Mouse (Mus musculus): ENCODE data around the gene Auts2. TPM values are rescaled to one million over a fixed set of nuclear protein-coding genes. Genes with fewer than 3 reads are reported as not detected.

Auts2 gene
- polyA plus RNA-seq, 1 experiment from 2014 or later, result 94.8 TPM

- H3K36me3 ChIP-seq (replicated peaks), result no peaks in the 10 kb centered on the region
- H3K9ac ChIP-seq, result no peak overlapping the region
- peak overlapping the region; percentile 34 for H3K4me2 ChIP-seq
- WGBS, result 15% methylated on average over 23 of the region's 23 CpGs
- peak overlapping the region; percentile 89 for H3K27ac ChIP-seq
- H3K27me3 ChIP-seq, result peaks cover 49% of the 10 kb centered on the region
- H3K9me3 ChIP-seq, result no peaks in the 10 kb centered on the region
- no peak overlapping the region for H3K4me3 ChIP-seq (replicated peaks)
- peaks cover 71% of the 10 kb centered on the region for H3K4me1 ChIP-seq
- ATAC-seq (ENCODE audit: low FRiP score), result peak; percentile 72; the same call in 1 of the 2 replicates
These were observed 899.7 kb downstream of the Auts2 start for GRCm38 (mm10) chr5:131643176-131644174.

GRCm38 (mm10) chr5:131642752-131643151, 900.4 kb downstream of the Auts2 start:
- Histone ChIP-seq H3K27me3 (peaks cover 42% of the 10 kb centered on the region), H3K36me3 (replicated peaks) (no peaks in the 10 kb centered on the region), H3K4me1 (peaks cover 66% of the 10 kb centered on the region), H3K4me3 (replicated peaks) (no peak overlapping the region), H3K27ac (peak overlapping the region; percentile 83), H3K9me3 (no peaks in the 10 kb centered on the region), H3K4me2 (peak overlapping the region; percentile 34; the same call in 1 of the 2 replicates), H3K9ac (no peak overlapping the region)
- 18% methylated on average over 2 of the region's 2 CpGs for WGBS
- peak; percentile 17; the same call in 1 of the 2 replicates for ATAC-seq (ENCODE audit: low FRiP score)

DNA sequence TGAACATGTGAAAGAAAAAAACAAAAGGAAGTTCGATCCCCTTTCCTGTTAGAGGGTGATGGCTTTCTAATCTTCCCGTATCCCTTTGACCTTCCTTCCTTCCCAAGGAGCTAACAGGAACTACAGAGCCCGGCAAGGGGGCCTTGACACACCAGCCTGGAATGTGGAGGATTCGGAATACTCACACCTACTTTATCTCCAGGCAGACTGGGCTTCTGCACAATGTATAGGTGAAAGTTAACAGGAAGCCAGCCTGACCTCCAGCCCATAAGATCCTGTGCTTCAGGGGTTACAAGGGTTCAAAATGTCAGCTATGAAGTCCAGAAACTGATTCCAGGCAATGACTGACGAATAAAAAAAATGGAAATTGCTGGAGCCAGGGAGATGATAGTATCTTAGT, 906.7 kb downstream of the Auts2 start:
- Histone ChIP-seq H3K36me3 (replicated peaks) (no peaks in the 10 kb centered on the region), H3K4me2 (no peak overlapping the region), H3K9ac (no peak overlapping the region), H3K27ac (no peak overlapping the region), H3K4me3 (replicated peaks) (no peak overlapping the region), H3K9me3 (no peaks in the 10 kb centered on the region), H3K4me1 (peaks cover 17% of the 10 kb centered on the region), H3K27me3 (peaks cover 31% of the 10 kb centered on the region)
- no peak for ATAC-seq (ENCODE audit: low FRiP score)
- 89% methylated on average over 5 of the region's 5 CpGs for WGBS

DNA sequence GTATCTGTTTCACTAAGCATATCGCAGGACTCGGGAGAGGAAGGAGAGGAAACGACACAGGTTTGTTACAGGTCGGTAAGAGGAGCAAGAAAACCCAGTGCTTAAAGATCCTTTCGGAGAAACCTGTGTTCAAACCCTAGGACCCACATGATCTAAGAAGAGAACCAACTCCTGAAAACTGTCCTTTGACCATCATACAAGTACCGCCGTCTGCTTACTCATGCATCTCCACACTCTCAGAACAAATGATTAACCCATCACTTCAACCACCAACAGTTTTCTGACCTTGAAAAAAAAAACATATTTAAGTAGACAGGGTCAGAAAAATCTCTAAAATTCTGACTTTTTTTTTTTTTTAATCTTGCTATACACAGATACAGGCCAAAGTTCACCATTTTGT, 908.4 kb downstream of the Auts2 start:
- H3K36me3 ChIP-seq (replicated peaks), result no peaks in the 10 kb centered on the region
- no peak overlapping the region for H3K4me2 ChIP-seq
- H3K27me3 ChIP-seq, result peaks cover 20% of the 10 kb centered on the region
- peaks cover 26% of the 10 kb centered on the region for H3K4me1 ChIP-seq
- no peak overlapping the region for H3K4me3 ChIP-seq (replicated peaks)
- WGBS, result 95% methylated on average over 7 of the region's 7 CpGs
- H3K9ac ChIP-seq, result no peak overlapping the region
- H3K9me3 ChIP-seq, result no peaks in the 10 kb centered on the region
- no peak for ATAC-seq (ENCODE audit: low FRiP score)
- H3K27ac ChIP-seq, result no peak overlapping the region

- peaks cover 33% of the 10 kb centered on the region for H3K4me1 ChIP-seq
- no peaks in the 10 kb centered on the region for H3K36me3 ChIP-seq (replicated peaks)
- peak overlapping the region; percentile 21; the same call in 1 of the 2 replicates for H3K27ac ChIP-seq
- 47% methylated on average over 4 of the region's 4 CpGs for WGBS
- no peaks in the 10 kb centered on the region for H3K9me3 ChIP-seq
- ATAC-seq (ENCODE audit: low FRiP score), result 0 out of 2 replicates have a peak, but pooled peaks have one; percentile 15
- no peak overlapping the region; the same call in 1 of the 2 replicates for H3K4me2 ChIP-seq
- H3K9ac ChIP-seq, result peak overlapping the region; percentile 33; the same call in 1 of the 2 replicates
- H3K4me3 ChIP-seq (replicated peaks), result no peak overlapping the region
- peaks cover 28% of the 10 kb centered on the region for H3K27me3 ChIP-seq
These were observed 911.2 kb downstream of the Auts2 start for GRCm38 (mm10) chr5:131631998-131632379.

- 12% methylated on average over 12 of the region's 12 CpGs for WGBS
- H3K9ac ChIP-seq, result peak overlapping the region; percentile 17; the same call in 1 of the 2 replicates
- H3K4me3 ChIP-seq (replicated peaks), result no peak overlapping the region
- peak; percentile 81; the same call in 1 of the 2 replicates for ATAC-seq (ENCODE audit: low FRiP score)
- peaks cover 33% of the 10 kb centered on the region for H3K4me1 ChIP-seq
- H3K27ac ChIP-seq, result peak overlapping the region; percentile 85
- no peaks in the 10 kb centered on the region for H3K9me3 ChIP-seq
- peak overlapping the region; percentile 23 for H3K4me2 ChIP-seq
- peaks cover 31% of the 10 kb centered on the region for H3K27me3 ChIP-seq
- H3K36me3 ChIP-seq (replicated peaks), result no peaks in the 10 kb centered on the region
These were observed 911.8 kb downstream of the Auts2 start for GRCm38 (mm10) chr5:131631038-131631997.

GRCm38 (mm10) chr5:131630577-131630976, 912.6 kb downstream of the Auts2 start:
- H3K4me1 ChIP-seq, result peaks cover 33% of the 10 kb centered on the region
- no peaks in the 10 kb centered on the region for H3K9me3 ChIP-seq
- no peaks in the 10 kb centered on the region for H3K36me3 ChIP-seq (replicated peaks)
- no peak overlapping the region for H3K9ac ChIP-seq
- 4% methylated on average over 7 of the region's 7 CpGs for WGBS
- peaks cover 34% of the 10 kb centered on the region for H3K27me3 ChIP-seq
- H3K4me3 ChIP-seq (replicated peaks), result no peak overlapping the region
- peak; percentile 63; the same call in 1 of the 2 replicates for ATAC-seq (ENCODE audit: low FRiP score)
- H3K27ac ChIP-seq, result peak overlapping the region; percentile 85
- H3K4me2 ChIP-seq, result peak overlapping the region; percentile 23; the same call in 1 of the 2 replicates

GRCm38 (mm10) chr5:131616113-131616876, 926.8 kb downstream of the Auts2 start:
- WGBS, result under 1% methylated on average over 40 of the region's 40 CpGs
- peak overlapping the region; percentile 37 for H3K4me3 ChIP-seq (replicated peaks)
- H3K36me3 ChIP-seq (replicated peaks), result no peaks in the 10 kb centered on the region
- H3K4me1 ChIP-seq, result peaks cover 33% of the 10 kb centered on the region
- peak overlapping the region; percentile 62 for H3K4me2 ChIP-seq
- peak; percentile 91 for ATAC-seq (ENCODE audit: low FRiP score)
- peaks cover 69% of the 10 kb centered on the region for H3K27me3 ChIP-seq
- H3K27ac ChIP-seq, result peak overlapping the region; percentile 42; the same call in 1 of the 2 replicates
- H3K9ac ChIP-seq, result peak overlapping the region; percentile 44; the same call in 1 of the 2 replicates
- no peaks in the 10 kb centered on the region for H3K9me3 ChIP-seq

DNA sequence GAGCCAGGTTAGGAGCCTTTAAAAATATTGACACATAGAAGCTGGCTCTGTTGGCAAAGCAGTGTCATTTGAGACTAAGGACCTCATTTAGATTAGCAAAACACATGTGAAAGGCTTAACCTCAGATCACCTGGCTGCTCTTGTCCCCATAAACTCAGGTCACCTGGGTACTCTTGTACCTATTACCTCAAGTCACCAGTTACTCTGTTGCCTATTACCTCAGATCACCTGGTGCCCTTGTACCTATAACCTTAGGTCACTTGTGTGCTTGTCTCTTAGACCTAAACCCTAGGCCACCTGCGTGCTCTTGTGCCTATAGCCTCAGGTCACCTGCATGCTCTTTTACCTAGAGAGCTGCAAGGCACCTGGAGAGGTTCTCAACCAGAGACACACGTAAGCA, 928.9 kb downstream of the Auts2 start:
- Histone ChIP-seq H3K4me1 (peaks cover 40% of the 10 kb centered on the region), H3K27me3 (peaks cover 79% of the 10 kb centered on the region), H3K4me2 (peak overlapping the region; percentile 34), H3K27ac (no peak overlapping the region), H3K9me3 (no peaks in the 10 kb centered on the region), H3K4me3 (replicated peaks) (peak overlapping the region; percentile 14), H3K9ac (no peak overlapping the region), H3K36me3 (replicated peaks) (no peaks in the 10 kb centered on the region)
- ATAC-seq (ENCODE audit: low FRiP score), result no peak
- WGBS, result 87% methylated on average over 2 of the region's 2 CpGs

DNA sequence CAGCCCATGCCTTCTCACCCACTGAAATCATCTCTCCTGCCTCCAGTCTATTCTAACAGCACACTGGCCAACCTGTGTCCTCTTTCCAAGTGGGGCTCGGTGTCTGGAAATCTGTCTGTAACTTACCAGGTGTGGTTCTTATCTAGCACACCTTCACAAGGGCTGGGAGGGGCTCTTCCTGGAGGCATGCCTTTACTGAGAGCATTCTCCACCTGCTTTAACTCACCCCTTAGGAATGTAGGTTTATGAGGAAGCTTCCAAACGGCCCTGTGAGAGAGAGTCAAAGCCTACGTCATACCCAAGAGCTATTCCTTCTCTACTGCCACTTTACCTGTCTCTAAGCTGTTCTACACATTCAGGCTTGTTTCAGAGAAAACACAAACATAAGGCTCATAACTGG, 929.8 kb downstream of the Auts2 start:
- H3K36me3 ChIP-seq (replicated peaks), result no peaks in the 10 kb centered on the region
- peaks cover 40% of the 10 kb centered on the region for H3K4me1 ChIP-seq
- ATAC-seq (ENCODE audit: low FRiP score), result no peak
- peaks cover 79% of the 10 kb centered on the region for H3K27me3 ChIP-seq
- no peaks in the 10 kb centered on the region for H3K9me3 ChIP-seq
- WGBS, result 91% methylated on average over 3 of the region's 3 CpGs
- no peak overlapping the region for H3K27ac ChIP-seq
- no peak overlapping the region for H3K4me3 ChIP-seq (replicated peaks)
- no peak overlapping the region for H3K9ac ChIP-seq
- no peak overlapping the region; the same call in 1 of the 2 replicates for H3K4me2 ChIP-seq

DNA sequence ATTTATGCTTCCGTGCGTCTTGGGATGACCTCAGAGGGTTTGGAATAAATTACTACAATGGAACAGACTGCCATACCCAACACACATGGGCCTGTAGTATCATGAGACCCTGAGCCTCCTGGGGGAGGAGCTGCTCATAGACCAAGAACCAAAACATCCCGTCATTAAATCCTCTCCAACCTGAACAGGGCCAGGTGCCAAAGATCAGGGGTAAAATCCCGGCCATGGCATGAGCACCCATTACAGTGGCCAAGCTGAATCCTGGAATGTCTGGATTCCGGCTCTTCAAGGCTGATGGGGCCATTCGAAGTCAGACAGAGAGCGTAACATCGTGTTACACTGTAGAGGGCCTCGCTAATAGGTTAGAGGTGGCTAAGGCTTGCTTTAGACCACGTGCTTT, 932.4 kb downstream of the Auts2 start:
- no peaks in the 10 kb centered on the region for H3K36me3 ChIP-seq (replicated peaks)
- H3K9ac ChIP-seq, result no peak overlapping the region
- H3K27me3 ChIP-seq, result peaks cover 79% of the 10 kb centered on the region
- H3K27ac ChIP-seq, result no peak overlapping the region
- no peaks in the 10 kb centered on the region for H3K9me3 ChIP-seq
- H3K4me1 ChIP-seq, result peaks cover 15% of the 10 kb centered on the region
- no peak for ATAC-seq (ENCODE audit: low FRiP score)
- no peak overlapping the region for H3K4me3 ChIP-seq (replicated peaks)
- WGBS, result 86% methylated on average over 10 of the region's 10 CpGs
- H3K4me2 ChIP-seq, result no peak overlapping the region

Data from forebrain, embryonic 12.5 days (tissue).